In the genomic region with DNA sequence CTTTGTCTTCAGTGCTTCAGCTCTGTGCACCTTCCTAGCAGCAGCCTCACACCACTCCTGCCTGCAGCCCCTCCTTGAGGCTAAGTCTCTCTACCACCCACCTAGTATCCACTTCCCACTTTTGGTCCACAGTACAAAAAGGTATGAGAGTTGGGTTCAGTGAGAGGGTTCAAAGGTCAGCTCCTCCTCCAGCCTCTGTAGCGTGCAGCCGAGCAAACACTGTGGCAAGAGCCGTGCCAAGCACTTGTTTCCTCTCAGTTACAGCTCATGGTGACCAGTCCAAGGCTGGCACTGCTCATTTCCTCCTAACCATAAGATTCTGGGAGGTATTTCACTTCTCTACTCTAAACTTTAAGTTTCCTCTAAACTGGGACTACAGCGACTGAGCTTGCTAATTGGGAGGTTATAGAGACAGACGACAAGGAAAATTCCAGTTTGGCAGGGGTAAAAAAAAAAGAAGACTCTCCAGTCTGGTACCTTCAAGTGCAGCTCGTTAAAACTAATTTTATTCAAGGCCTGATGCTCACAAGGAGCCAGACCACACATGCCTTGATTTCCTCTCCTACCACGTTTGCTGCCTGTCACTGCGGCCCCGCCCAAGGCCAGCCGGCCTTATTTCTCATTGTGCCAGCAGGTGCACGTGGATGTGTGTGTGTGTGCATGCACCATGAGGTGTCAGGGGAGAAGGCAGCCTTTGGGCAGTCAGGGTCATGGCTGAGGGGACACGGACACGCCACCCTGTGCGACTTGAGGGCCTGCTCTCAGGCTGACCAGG, we compare ENCODE assay signal across 12 mouse cellular contexts. TPM values are rescaled to one million over a fixed set of nuclear protein-coding genes. Genes with fewer than 3 reads are reported as not detected.
DNase-seq lines count a peak whose midpoint lies in the region; ATAC-seq and TF ChIP-seq lines count a peak whose summit lies in the region.
"Had no signal": no experiment of that assay in that cellular context is flagged by ENCODE, and none has a peak within 500 bp of the region (broad histone marks: within the 10 kb centered on the region; RNA-seq: fewer than 3 reads in every experiment).

No protein-coding gene starts in this region.

- no peaks in the 10 kb centered on the region for H3K27me3 ChIP-seq in forebrain, embryonic 16.5 days (replicated peaks; ENCODE audit: control insufficient read depth, insufficient read depth, low read length)
- no peaks in the 10 kb centered on the region for H3K27me3 ChIP-seq in cerebellum, adult 2 months (ENCODE audit: control insufficient read depth, insufficient read depth, low read length)
- H3K27me3 ChIP-seq: limb, embryonic 15.5 days had no signal

- peak; percentile 26 to 43 for DNase-seq in left cerebral cortex, postnatal 36 days (ENCODE audit: low spot score in 2 of 2)
- no peak for DNase-seq in left cerebral cortex, adult 11 months (ENCODE audit: low spot score)
- DNase-seq in kidney, postnatal 36 days: peak; percentile 65 to 76
- DNase-seq in Muller cell, postnatal 12 days (ENCODE audit: inconsistent ontology term): no peak
- DNase-seq in cerebellum, postnatal 36 days: no peak
- DNase-seq in cerebellum, adult 2 months: no peak
- DNase-seq: cerebellum, adult 18-20 months; thymus, adult 18-20 months had no signal

- no peak overlapping the region for H3K4me2 ChIP-seq in forebrain, embryonic 16.5 days (ENCODE audit: low read length)
- H3K4me2 ChIP-seq: limb, embryonic 15.5 days had no signal

- intact Hi-C loops in left cerebral cortex, postnatal 36 days (cut with DNase I): loop anchor here (2.0 kb wide), 1 partner anchor 135 kb away; no protein-coding TSS in a partner anchor

- peak overlapping the region; percentile 87 for H3K27ac ChIP-seq in forebrain, embryonic 16.5 days (ENCODE audit: low read length)
- no peak overlapping the region for H3K27ac ChIP-seq in cerebellum, adult 2 months (ENCODE audit: insufficient read depth, low read length)
- H3K27ac ChIP-seq: limb, embryonic 15.5 days had no signal

- ATAC-seq in forebrain, embryonic 16.5 days: peak; percentile 2; the same call in 1 of the 2 replicates
- ATAC-seq in megakaryocyte, adult 5-6 weeks (ENCODE audit: poor library complexity, severe bottlenecking): peak; percentile 36; the same call in 1 of the 2 replicates
- ATAC-seq: activated CD4-positive, CD25-positive, alpha-beta regulatory T cell, adult 4 months had no signal

- 49% methylated on average over 14 of the region's 14 CpGs for WGBS in forebrain, embryonic 16.5 days
- WGBS in cerebellum, adult 2 months: 71% methylated on average over 14 of the region's 14 CpGs

- H3K36me3 ChIP-seq in forebrain, embryonic 16.5 days (ENCODE audit: control insufficient read depth, insufficient read depth): no peaks in the 10 kb centered on the region

- H3K9me3 ChIP-seq in forebrain, embryonic 16.5 days (ENCODE audit: control insufficient read depth, low read length): no peaks in the 10 kb centered on the region
- H3K9me3 ChIP-seq: limb, embryonic 15.5 days had no signal

- H3K4me3 ChIP-seq in forebrain, embryonic 16.5 days (replicated peaks; ENCODE audit: low read length): no peak overlapping the region
- no peak overlapping the region for H3K4me3 ChIP-seq in cerebellum, adult 2 months (replicated peaks; ENCODE audit: insufficient read depth, low read depth, low read length)
- H3K4me3 ChIP-seq: limb, embryonic 15.5 days had no signal

- peaks cover 37% of the 10 kb centered on the region for H3K4me1 ChIP-seq in forebrain, embryonic 16.5 days (replicated peaks; ENCODE audit: control insufficient read depth, insufficient read depth, low read length)
- peaks cover 32% of the 10 kb centered on the region for H3K4me1 ChIP-seq in cerebellum, adult 2 months (ENCODE audit: control insufficient read depth, insufficient read depth, low read length)

- H3K9ac ChIP-seq in forebrain, embryonic 16.5 days (replicated peaks; ENCODE audit: low read depth, low read length): no peak overlapping the region
- H3K9ac ChIP-seq: limb, embryonic 15.5 days had no signal

- TF ChIP-seq POLR2A in cerebellum, adult 2 months (IDR thresholded peaks at IDR 0.05; ENCODE audit: borderline replicate concordance, insufficient read depth, low read length): no peak

- no peak for TF ChIP-seq CTCF in cerebellum, adult 2 months (IDR thresholded peaks at IDR 0.05; ENCODE audit: borderline replicate concordance, insufficient read depth, low read depth, low read length)

RNA-seq across cellular contexts. Expression of a gene that starts 23.0 kb away (rescaled TPM):
- 10 to 100 TPM; 32.0 to 36.8 TPM for total RNA-seq in left cerebral cortex, postnatal 36 days (2021)
- polyA plus RNA-seq in forebrain, embryonic 16.5 days (2015; fragmentation: Nextera tagmentation; extraction: Ambion mirVana): 40.4 and 44.3 TPM in 2 replicates
- 28.8 and 32.0 TPM in 2 replicates for total RNA-seq in megakaryocyte, adult 5-6 weeks (2015)
- total RNA-seq in megakaryocyte, adult 5-6 weeks (2017): 7.6 and 9.1 TPM in 2 replicates
- polyA plus RNA-seq in cerebellum, adult 2 months (2012; rRNA removed): 60.5 and 67.3 TPM in 2 replicates

RNA-seq across cellular contexts. Expression of a gene that starts 48.6 kb away (rescaled TPM):
- total RNA-seq in left cerebral cortex, postnatal 36 days (2021): 10 to 100 TPM; 13.4 to 15.2 TPM
- 27.9 and 30.6 TPM in 2 replicates for polyA plus RNA-seq in forebrain, embryonic 16.5 days (2015; fragmentation: Nextera tagmentation; extraction: Ambion mirVana)
- 17.1 and 21.2 TPM in 2 replicates for total RNA-seq in megakaryocyte, adult 5-6 weeks (2015)
- 13.5 and 19.5 TPM in 2 replicates for total RNA-seq in megakaryocyte, adult 5-6 weeks (2017)
- polyA plus RNA-seq in cerebellum, adult 2 months (2012; rRNA removed): 17.5 and 19.6 TPM in 2 replicates

RNA-seq across cellular contexts. Expression of a gene that starts 52.3 kb away (rescaled TPM):
- total RNA-seq in left cerebral cortex, postnatal 36 days (2021): 10 to 100 TPM; 61.3 to 62.7 TPM
- polyA plus RNA-seq in forebrain, embryonic 16.5 days (2015; fragmentation: Nextera tagmentation; extraction: Ambion mirVana): 47.0 and 50.0 TPM in 2 replicates
- 25.9 and 29.7 TPM in 2 replicates for total RNA-seq in megakaryocyte, adult 5-6 weeks (2015)
- total RNA-seq in megakaryocyte, adult 5-6 weeks (2017): 34.3 and 40.3 TPM in 2 replicates
- polyA plus RNA-seq in cerebellum, adult 2 months (2012; rRNA removed): 49.4 and 50.8 TPM in 2 replicates

RNA-seq across cellular contexts. Expression of a gene that starts 53.6 kb away (rescaled TPM):
- 10 to 100 TPM; 63.9 to 65.5 TPM for total RNA-seq in left cerebral cortex, postnatal 36 days (2021)
- polyA plus RNA-seq in forebrain, embryonic 16.5 days (2015; fragmentation: Nextera tagmentation; extraction: Ambion mirVana): 75.9 and 79.3 TPM in 2 replicates
- total RNA-seq in megakaryocyte, adult 5-6 weeks (2015): 21.2 and 22.7 TPM in 2 replicates
- total RNA-seq in megakaryocyte, adult 5-6 weeks (2017): 26.9 and 33.8 TPM in 2 replicates
- 40.6 and 42.2 TPM in 2 replicates for polyA plus RNA-seq in cerebellum, adult 2 months (2012; rRNA removed)

Comparison
In these comparisons a context has a peak if more than half of its experiments do, and no peak if none do; other contexts are left out.
1. DNase-seq: peak in left cerebral cortex, postnatal 36 days (2 of 2) and kidney, postnatal 36 days (2 of 2); none in left cerebral cortex, adult 11 months (single experiment), Muller cell, postnatal 12 days (single experiment), cerebellum, postnatal 36 days (0 of 2) and cerebellum, adult 2 months (0 of 2).